11 mouse cellular contexts compared by ENCODE assay signal in genomic region chr6:56850315-56850714, GRCm38 (mm10). TPM values are rescaled to one million over a fixed set of nuclear protein-coding genes. Genes with fewer than 3 reads are reported as not detected.
A peak's percentile ranks its signal among the peaks of the same experiment; 100 is the strongest.
DNase-seq lines count a peak whose midpoint lies in the region; ATAC-seq and TF ChIP-seq lines count a peak whose summit lies in the region.
"Had no signal": no experiment of that assay in that cellular context is flagged by ENCODE, and none has a peak within 500 bp of the region (broad histone marks: within the 10 kb centered on the region; RNA-seq: fewer than 3 reads in every experiment).

No protein-coding gene starts in this region.

- H3K4me2 ChIP-seq in liver, postnatal 0 days (ENCODE audit: low read depth, low read length): no peak overlapping the region
- H3K4me2 ChIP-seq: hindbrain, embryonic 15.5 days; midbrain, embryonic 13.5 days had no signal

- H3K9me3 ChIP-seq in MEL (replicated peaks; ENCODE audit: insufficient read depth, low read length): no peaks in the 10 kb centered on the region
- no peaks in the 10 kb centered on the region for H3K9me3 ChIP-seq in liver, postnatal 0 days (ENCODE audit: low read length)
- H3K9me3 ChIP-seq: hindbrain, embryonic 15.5 days; midbrain, embryonic 13.5 days had no signal

- TF ChIP-seq EP300 in MEL (IDR thresholded peaks at IDR 0.05; ENCODE audit: low read depth in 1 of 2, low read length in 2 of 2): no peak
- no peak for TF ChIP-seq EP300 in liver, postnatal 0 days (IDR thresholded peaks at IDR 0.05; ENCODE audit: low read depth)

- H3K27ac ChIP-seq in MEL (ENCODE audit: control insufficient read depth, low read depth, low read length): no peak overlapping the region
- no peak overlapping the region for H3K27ac ChIP-seq in liver, postnatal 0 days (ENCODE audit: low read depth)
- H3K27ac ChIP-seq: hindbrain, embryonic 15.5 days; midbrain, embryonic 13.5 days had no signal

- TF ChIP-seq POLR2A in lung, adult 2 months (IDR thresholded peaks at IDR 0.05; ENCODE audit: borderline replicate concordance, extremely low read depth, low read depth, low read length): no peak
- no peak for TF ChIP-seq POLR2A in MEL (IDR thresholded peaks at IDR 0.05; ENCODE audit: control insufficient read depth in 1 of 2, insufficient read depth in 1 of 2, low read depth in 1 of 2, low read length in 2 of 2, poor library complexity in 1 of 2)

- DNase-seq in heart, postnatal 10 days: peak; percentile 28 to 33
- DNase-seq in heart, adult 9 months (ENCODE audit: low spot score in 2 of 2): no peak
- no peak for DNase-seq in lung, adult 2 months
- DNase-seq in lung, adult 18-20 months: no peak
- DNase-seq in MEL (ENCODE audit: low read depth, low spot score): peak; percentile 42
- DNase-seq in liver, postnatal 0 days: no peak
- no peak for DNase-seq in adrenal gland, postnatal 10 days
- DNase-seq in c-Kit-positive CD71-positive TER-119-positive erythroid progenitor cells, embryonic 14.5 days (ENCODE audit: low spot score): no peak
- DNase-seq: thymus, adult 18-20 months had no signal

- no peak overlapping the region for H3K4me3 ChIP-seq in lung, adult 2 months (replicated peaks; ENCODE audit: extremely low read depth, low read depth, low read length)
- no peak overlapping the region for H3K4me3 ChIP-seq in MEL (ENCODE audit: control insufficient read depth in 1 of 2, insufficient read depth in 1 of 2, low read depth in 2 of 2, low read length in 2 of 2)
- H3K4me3 ChIP-seq in liver, postnatal 0 days (ENCODE audit: low read depth, low read length): no peak overlapping the region
- H3K4me3 ChIP-seq: hindbrain, embryonic 15.5 days; midbrain, embryonic 13.5 days had no signal

- 74% methylated on average over 7 of the region's 7 CpGs for WGBS in lung, adult 2 months
- 50% methylated on average over 7 of the region's 7 CpGs for WGBS in liver, postnatal 0 days (ENCODE audit: insufficient replicate concordance)

- H3K27me3 ChIP-seq in MEL (ENCODE audit: control insufficient read depth in 1 of 2, insufficient read depth in 2 of 2, low read length in 2 of 2): no peaks in the 10 kb centered on the region
- H3K27me3 ChIP-seq in liver, postnatal 0 days (ENCODE audit: insufficient read depth, low read length): no peaks in the 10 kb centered on the region
- H3K27me3 ChIP-seq: hindbrain, embryonic 15.5 days; midbrain, embryonic 13.5 days had no signal

- peak; percentile 74 for TF ChIP-seq RAD21 in MEL (IDR thresholded peaks at IDR 0.05; ENCODE audit: low read depth, low read length)

- no peak for ATAC-seq in liver, postnatal 0 days
- ATAC-seq: midbrain, embryonic 13.5 days had no signal

- H3K36me3 ChIP-seq in MEL (ENCODE audit: control insufficient read depth in 1 of 2, insufficient read depth in 2 of 2, low read length in 2 of 2): no peaks in the 10 kb centered on the region
- no peaks in the 10 kb centered on the region for H3K36me3 ChIP-seq in liver, postnatal 0 days (replicated peaks; ENCODE audit: insufficient read depth, low read length)
- H3K36me3 ChIP-seq: hindbrain, embryonic 15.5 days; midbrain, embryonic 13.5 days had no signal

- H3K9ac ChIP-seq in MEL (ENCODE audit: control insufficient read depth, low read depth, low read length, poor library complexity, severe bottlenecking): no peak overlapping the region
- no peak overlapping the region for H3K9ac ChIP-seq in liver, postnatal 0 days (replicated peaks)
- H3K9ac ChIP-seq: hindbrain, embryonic 15.5 days; midbrain, embryonic 13.5 days had no signal

- intact Hi-C loops in heart, postnatal 10 days (cut with DNase I): loop anchor here (1.0 kb wide), 1 partner anchor 59 kb away; no protein-coding TSS in a partner anchor

- TF ChIP-seq CTCF in lung, adult 2 months (IDR thresholded peaks at IDR 0.05; ENCODE audit: insufficient read depth, low read length): 0 out of 2 replicates have a peak, but pooled peaks have one; percentile 11
- TF ChIP-seq CTCF in MEL (IDR thresholded peaks at IDR 0.05 in 2 of 3, conservative IDR thresholded peaks at IDR 0.05 in 1 of 3; ENCODE audit: control insufficient read depth in 1 of 3, insufficient read depth in 1 of 3, low read depth in 2 of 3, low read length in 3 of 3, poor library complexity in 1 of 3, severe bottlenecking in 1 of 3): peak; percentile 4 to 69 (median 48); a peak in 4 of 6 replicates
- peak; percentile 64 for TF ChIP-seq CTCF in liver, postnatal 0 days (IDR thresholded peaks at IDR 0.05; ENCODE audit: low read depth)

- H3K4me1 ChIP-seq in lung, adult 2 months (ENCODE audit: control insufficient read depth, insufficient read depth, low read length): no peaks in the 10 kb centered on the region
- no peaks in the 10 kb centered on the region for H3K4me1 ChIP-seq in MEL (ENCODE audit: control insufficient read depth in 1 of 2, insufficient read depth in 2 of 2, low read length in 2 of 2)
- H3K4me1 ChIP-seq in liver, postnatal 0 days (ENCODE audit: insufficient read depth): no peaks in the 10 kb centered on the region
- H3K4me1 ChIP-seq: hindbrain, embryonic 15.5 days; midbrain, embryonic 13.5 days had no signal

- H3K79me2 ChIP-seq in MEL (ENCODE audit: control insufficient read depth, insufficient read depth, low read length, poor library complexity): no peaks in the 10 kb centered on the region

TF ChIP-seq in MEL, 35 proteins besides CTCF, POLR2A, EP300 and RAD21:
- TF ChIP-seq GATA1 (IDR thresholded peaks at IDR 0.05; ENCODE audit: low read depth, low read length) (no peak), ZMIZ1 (IDR thresholded peaks at IDR 0.05; ENCODE audit: low read depth, low read length) (no peak), ELF1 (IDR thresholded peaks at IDR 0.05; ENCODE audit: low read depth, low read length) (no peak), MAZ (IDR thresholded peaks at IDR 0.05; ENCODE audit: low read depth, low read length) (no peak), MXI1 (IDR thresholded peaks at IDR 0.05; ENCODE audit: low read depth, low read length) (no peak), ZC3H11A (IDR thresholded peaks at IDR 0.05; ENCODE audit: low read depth, low read length) (peak; percentile 66), JUND (IDR thresholded peaks at IDR 0.05; ENCODE audit: low read depth, low read length) (no peak), MYB (IDR thresholded peaks at IDR 0.05; ENCODE audit: low read depth, low read length) (no peak), CHD1 (IDR thresholded peaks at IDR 0.05; ENCODE audit: low read depth, low read length) (no peak), TCF12 (IDR thresholded peaks at IDR 0.05; ENCODE audit: low read depth, low read length) (no peak), MYC (IDR thresholded peaks at IDR 0.05; ENCODE audit: low read depth, low read length) (no peak), TAL1 (IDR thresholded peaks at IDR 0.05; ENCODE audit: low read length) (no peak), USF1 (IDR thresholded peaks at IDR 0.05; ENCODE audit: low read depth, low read length) (no peak), CHD2 (IDR thresholded peaks at IDR 0.05; ENCODE audit: low read length) (no peak), SIN3A (IDR thresholded peaks at IDR 0.05; ENCODE audit: low read length) (no peak), USF2 (IDR thresholded peaks at IDR 0.05; ENCODE audit: borderline replicate concordance in 1 of 2, insufficient read depth in 1 of 2, low read depth in 1 of 2, low read length in 2 of 2) (no peak), GABPA (IDR thresholded peaks at IDR 0.05; ENCODE audit: low read depth, low read length) (no peak), SMC3 (IDR thresholded peaks at IDR 0.05; ENCODE audit: low read depth, low read length) (peak; percentile 85)

RNA-seq across cellular contexts. Expression of gene Fkbp9, which starts 18.5 kb away (rescaled TPM):
- total RNA-seq in heart, postnatal 10 days (2021): 100 to 1,000 TPM; 132 to 136 TPM
- 71.5 and 91.9 TPM in 2 replicates for polyA plus RNA-seq in lung, adult 2 months (2012; rRNA removed)
- 2.5 and 3.0 TPM in 2 replicates for total RNA-seq in MEL (2012; rRNA removed)
- 10 to 100 TPM in 1 of 2 experiments, not detected in 1; 19.5 TPM for polyA plus RNA-seq in MEL (2012; ENCODE audit: insufficient read depth in 1 of 2, insufficient read length in 2 of 2, low read depth in 1 of 2, low replicate concordance in 2 of 2, missing spikeins in 1 of 2)
- polyA plus RNA-seq in liver, postnatal 0 days (2015; fragmentation: Nextera tagmentation; extraction: Ambion mirVana): 16.3 and 17.9 TPM in 2 replicates
- 10 to 100 TPM; 92.6 to 92.7 TPM for total RNA-seq in adrenal gland, postnatal 10 days (2021)

RNA-seq across cellular contexts. Expression of gene Kbtbd2, which starts 52.7 kb away (rescaled TPM):
- total RNA-seq in heart, postnatal 10 days (2021): 10 to 100 TPM; 38.3 to 43.1 TPM
- 10.0 and 14.0 TPM in 2 replicates for polyA plus RNA-seq in lung, adult 2 months (2012; rRNA removed)
- total RNA-seq in MEL (2012; rRNA removed): 26.0 and 28.2 TPM in 2 replicates
- polyA plus RNA-seq in MEL (2012; ENCODE audit: insufficient read depth in 1 of 2, insufficient read length in 2 of 2, low read depth in 1 of 2, low replicate concordance in 2 of 2, missing spikeins in 1 of 2): 10 to 100 TPM; 13.2 to 50.7 TPM
- polyA plus RNA-seq in liver, postnatal 0 days (2015; fragmentation: Nextera tagmentation; extraction: Ambion mirVana): 8.3 and 9.8 TPM in 2 replicates
- total RNA-seq in adrenal gland, postnatal 10 days (2021): 10 to 100 TPM; 36.2 to 36.7 TPM

Comparison
In these comparisons a context has a peak if more than half of its experiments do, and no peak if none do; other contexts are left out.
1. DNase-seq: peak in heart, postnatal 10 days (2 of 2) and MEL (single experiment); none in heart, adult 9 months (0 of 2), lung, adult 2 months (single experiment), lung, adult 18-20 months (0 of 2), liver, postnatal 0 days (single experiment), adrenal gland, postnatal 10 days (single experiment) and c-Kit-positive CD71-positive TER-119-positive erythroid progenitor cells, embryonic 14.5 days (single experiment).
2. CTCF ChIP-seq: peak in every context shown above with its lines; median percentile 64 in liver, postnatal 0 days; 48 in MEL; 11 in lung, adult 2 months.
3. RNA of gene Fkbp9, which starts 18.5 kb away (total RNA-seq): 132 to 136 TPM in heart, postnatal 10 days and 92.6 to 92.7 TPM in adrenal gland, postnatal 10 days; 2.5 to 3.0 TPM in MEL; every median in the first group is over 10 times any median in the second.